Mouse (Mus musculus) heart, postnatal 25 days (tissue): ENCODE data around the gene Atpaf2. TPM values are rescaled to one million over a fixed set of nuclear protein-coding genes. Genes with fewer than 3 reads are reported as not detected.
A peak's percentile ranks its signal among the peaks of the same experiment; 100 is the strongest.

Source experiments
- DNase-seq: peaks from one replicate; pipeline ENCODE4 v3.0.0; 2022; ENCODE audit warnings: low spot score
- intact Hi-C: fragments of 180-260 bp; cut with DNase I; formaldehyde crosslinking; loops from one replicate; pipeline ENCODE4 v1.15.1; 2025
- total RNA-seq, 2 experiments: library from RNA; stranded (reverse); gene quantifications; 2 replicates each; pipeline ENCODE4 v1.2.3; 2021

The Atpaf2 gene
- total RNA-seq, 2 experiments from 2014 or later = 44.5 to 49.9 TPM

GRCm38 (mm10) chr11:60352559-60353411 lies 65.5 kb downstream of the Atpaf2 start, which contains the start of the genes Tom1l2 and Drc3:
TSS of gene Tom1l2 (minus strand) at chr11:60352905.
TSS of gene Drc3 (plus strand) at chr11:60353329.
- intact Hi-C loops = no loop called here
- DNase-seq = peak; percentile 100

- intact Hi-C loops = loop anchor here (2.0 kb wide), 1 partner anchor 59 kb away; no protein-coding TSS in a partner anchor
- DNase-seq = peak; percentile 21
Measured at GRCm38 (mm10) chr11:60351925-60352371, 66.3 kb downstream of the Atpaf2 start.

DNA sequence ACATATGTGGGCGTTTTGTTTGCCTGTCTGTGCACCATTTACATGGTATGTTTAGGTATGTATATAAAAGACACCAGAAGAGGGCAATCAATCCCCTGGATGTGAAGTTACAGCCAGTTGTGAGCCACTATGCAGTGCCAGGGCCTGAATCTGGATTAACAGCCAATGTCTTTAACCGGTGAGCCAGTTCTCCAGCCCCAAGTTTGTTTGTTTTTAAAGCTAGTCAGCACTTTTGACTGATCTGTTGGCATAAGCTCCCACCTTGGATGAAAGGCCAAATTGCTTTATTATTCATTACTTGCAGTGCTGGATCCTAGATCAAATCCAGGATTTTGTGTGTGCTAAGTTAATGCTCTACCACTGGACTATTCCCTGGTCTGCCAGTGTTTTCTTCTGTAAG lies 66.9 kb downstream of the Atpaf2 start:
- intact Hi-C loops = loop anchor here (2.0 kb wide), 1 partner anchor 59 kb away; no protein-coding TSS in a partner anchor
- no peak for DNase-seq

Other genes starting within 250 kb of the Atpaf2 start
- 10 to 100 TPM; 30.7 to 38.3 TPM for gene Srebf1, start 195.9 kb downstream of the Atpaf2 start, total RNA-seq
- gene Tom1l2, start 65.6 kb downstream of the Atpaf2 start, total RNA-seq = 100 to 1,000 TPM in 1 of 2 experiments, 10 to 100 TPM in 1; 98.9 to 110 TPM
- 1 to 10 TPM; 2.1 TPM for gene Drc3, start 65.1 kb downstream of the Atpaf2 start, total RNA-seq
- gene Gid4, start 1.3 kb downstream of the Atpaf2 start, total RNA-seq = 10 to 100 TPM; 44.3 to 47.6 TPM
- gene Drg2, start 36.1 kb upstream of the Atpaf2 start, total RNA-seq = 10 to 100 TPM; 29.3 to 30.9 TPM
- gene Myo15, start 50.9 kb upstream of the Atpaf2 start, total RNA-seq = under 1 TPM in 1 of 2 experiments, not detected in 1; 0.06 TPM
- gene Alkbh5, start 117.9 kb upstream of the Atpaf2 start, total RNA-seq = 10 to 100 TPM; 72.8 to 82.5 TPM